Mouse (Mus musculus): ENCODE measurements around the gene Rbm20. TPM values are rescaled to one million over a fixed set of nuclear protein-coding genes. Genes with fewer than 3 reads are reported as not detected.

The Rbm20 gene
- polyA plus RNA-seq, 1 experiment from 2014 or later = 0.51 TPM

DNA sequence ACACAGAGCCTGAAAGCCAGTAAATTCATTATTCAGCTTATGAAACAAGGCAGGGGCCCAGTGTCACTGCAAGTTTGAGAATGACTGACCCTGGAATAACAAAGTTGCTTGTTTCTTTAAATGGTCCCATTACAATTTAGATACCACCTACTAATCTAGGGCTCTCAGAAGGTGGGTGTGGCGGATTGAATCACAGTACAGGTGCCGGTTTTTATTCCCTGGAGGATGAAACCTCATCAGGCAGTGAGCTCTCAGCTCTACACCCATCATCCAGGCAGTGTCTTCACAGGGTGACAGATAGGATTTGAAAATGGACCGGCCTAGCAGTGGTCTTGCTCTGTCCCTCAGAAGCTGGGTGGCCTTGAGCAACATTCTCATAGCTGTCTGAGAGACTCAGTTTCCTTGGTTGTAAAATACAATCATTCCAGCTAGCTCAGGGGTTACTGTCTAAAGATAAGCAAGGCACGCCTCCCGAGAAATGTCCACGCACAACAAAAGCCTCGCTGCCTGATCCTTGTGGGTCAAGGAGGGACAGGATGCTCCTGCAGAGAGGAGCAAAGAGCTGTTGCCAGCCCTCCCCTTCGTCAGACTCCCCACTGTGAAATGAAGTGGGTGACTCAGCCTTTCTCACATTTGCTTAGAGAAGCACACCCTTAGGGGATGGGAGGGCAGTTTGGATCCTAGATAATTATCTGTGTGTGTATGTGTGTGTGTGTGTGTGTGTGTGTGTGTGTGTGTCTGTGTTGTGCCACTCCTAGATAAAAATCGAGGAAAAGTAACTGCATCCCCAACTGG, 2.8 kb upstream of the Rbm20 start:
- ATAC-seq (ENCODE audit: low FRiP score) = no peak
- no peak overlapping the region for H3K9ac ChIP-seq (replicated peaks)
- no peak overlapping the region for H3K4me3 ChIP-seq (replicated peaks)
- H3K27ac ChIP-seq (replicated peaks) = no peak overlapping the region
- WGBS = 36% methylated on average over 9 of the region's 9 CpGs
- H3K9me3 ChIP-seq (replicated peaks) = no peaks in the 10 kb centered on the region
- peaks cover 45% of the 10 kb centered on the region for H3K27me3 ChIP-seq (replicated peaks)
- peaks cover 24% of the 10 kb centered on the region for H3K4me1 ChIP-seq
- H3K4me2 ChIP-seq = no peak overlapping the region
- H3K36me3 ChIP-seq = no peaks in the 10 kb centered on the region

DNA sequence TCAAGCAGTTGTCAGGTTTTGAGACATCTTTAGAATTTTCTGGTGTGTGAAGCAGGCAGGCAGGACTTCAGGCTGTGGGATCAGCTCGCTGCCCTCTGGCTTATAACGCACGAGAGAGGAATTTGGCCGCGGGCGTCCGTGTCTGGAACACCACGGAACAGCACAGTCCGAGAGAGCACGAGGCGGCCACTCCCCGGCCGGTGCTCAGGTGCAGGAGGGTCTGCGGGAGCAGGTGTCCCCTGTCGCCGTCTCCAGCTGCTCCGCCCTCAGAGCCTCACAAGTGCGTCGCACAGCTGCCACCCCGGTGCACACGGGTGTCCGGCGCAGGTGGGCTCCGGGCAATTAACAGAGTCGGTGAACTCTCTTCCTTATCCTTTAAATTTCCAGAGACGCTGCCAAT, 878 bp upstream of the Rbm20 start:
- H3K9ac ChIP-seq (replicated peaks) = peak overlapping the region; percentile 54
- H3K27ac ChIP-seq (replicated peaks) = no peak overlapping the region
- peak overlapping the region; percentile 96 for H3K4me2 ChIP-seq
- H3K27me3 ChIP-seq (replicated peaks) = peaks cover 50% of the 10 kb centered on the region
- no peaks in the 10 kb centered on the region for H3K36me3 ChIP-seq
- WGBS = under 1% methylated on average over 26 of the region's 26 CpGs
- peaks cover 24% of the 10 kb centered on the region for H3K4me1 ChIP-seq
- H3K9me3 ChIP-seq (replicated peaks) = no peaks in the 10 kb centered on the region
- ATAC-seq (ENCODE audit: low FRiP score) = no peak
- H3K4me3 ChIP-seq (replicated peaks) = peak overlapping the region; percentile 52

DNA sequence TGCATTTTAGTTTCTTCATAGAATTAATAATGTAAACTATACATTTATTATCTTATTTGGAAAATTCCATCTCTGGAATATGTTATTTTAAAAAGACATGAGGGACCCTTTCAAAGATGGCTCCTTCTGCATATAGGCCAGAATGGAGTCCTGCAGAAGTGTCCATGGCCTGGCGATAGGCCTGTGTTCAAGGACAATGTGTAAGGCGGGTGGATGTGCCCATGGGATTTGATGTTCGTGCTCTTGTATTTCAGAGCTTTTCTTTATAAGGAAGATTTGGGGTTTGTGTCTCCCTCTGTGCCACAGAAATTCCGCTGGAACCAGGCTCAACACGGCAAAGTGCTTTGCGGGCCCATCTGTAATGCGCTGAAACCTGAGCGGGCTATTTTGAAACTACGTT, 2.1 kb downstream of the Rbm20 start:
- Histone ChIP-seq H3K27ac (replicated peaks) (no peak overlapping the region), H3K36me3 (no peaks in the 10 kb centered on the region), H3K4me1 (peaks cover 24% of the 10 kb centered on the region), H3K4me3 (replicated peaks) (no peak overlapping the region), H3K27me3 (replicated peaks) (peaks cover 47% of the 10 kb centered on the region), H3K9me3 (replicated peaks) (no peaks in the 10 kb centered on the region), H3K4me2 (no peak overlapping the region), H3K9ac (replicated peaks) (no peak overlapping the region)
- ATAC-seq (ENCODE audit: low FRiP score) = no peak
- 92% methylated on average over 9 of the region's 9 CpGs for WGBS

DNA sequence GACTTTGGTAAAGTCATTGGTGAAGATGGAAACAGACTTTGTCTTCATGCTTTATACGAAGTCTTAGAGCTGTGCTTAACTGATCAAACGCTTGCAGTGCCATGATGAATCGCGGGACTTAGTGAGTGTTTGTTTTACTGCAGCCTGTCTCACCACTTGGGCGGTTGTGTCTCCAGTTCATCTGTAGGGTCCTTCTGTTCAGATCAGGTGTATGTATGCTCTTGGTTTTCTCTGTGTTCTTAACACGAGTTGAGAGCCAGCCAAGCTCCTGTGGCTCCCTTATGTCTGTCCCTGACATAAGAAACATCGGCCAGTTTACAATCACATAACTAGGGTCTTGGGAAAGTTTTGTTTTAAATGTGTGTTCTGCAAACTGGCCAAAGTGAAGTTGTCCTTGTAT, 2.9 kb downstream of the Rbm20 start:
- Histone ChIP-seq H3K27ac (replicated peaks) (no peak overlapping the region), H3K4me1 (peaks cover 24% of the 10 kb centered on the region), H3K9me3 (replicated peaks) (no peaks in the 10 kb centered on the region), H3K4me2 (no peak overlapping the region), H3K27me3 (replicated peaks) (peaks cover 39% of the 10 kb centered on the region), H3K4me3 (replicated peaks) (no peak overlapping the region), H3K9ac (replicated peaks) (no peak overlapping the region), H3K36me3 (no peaks in the 10 kb centered on the region)
- 89% methylated on average over 7 of the region's 7 CpGs for WGBS
- ATAC-seq (ENCODE audit: low FRiP score) = no peak

DNA sequence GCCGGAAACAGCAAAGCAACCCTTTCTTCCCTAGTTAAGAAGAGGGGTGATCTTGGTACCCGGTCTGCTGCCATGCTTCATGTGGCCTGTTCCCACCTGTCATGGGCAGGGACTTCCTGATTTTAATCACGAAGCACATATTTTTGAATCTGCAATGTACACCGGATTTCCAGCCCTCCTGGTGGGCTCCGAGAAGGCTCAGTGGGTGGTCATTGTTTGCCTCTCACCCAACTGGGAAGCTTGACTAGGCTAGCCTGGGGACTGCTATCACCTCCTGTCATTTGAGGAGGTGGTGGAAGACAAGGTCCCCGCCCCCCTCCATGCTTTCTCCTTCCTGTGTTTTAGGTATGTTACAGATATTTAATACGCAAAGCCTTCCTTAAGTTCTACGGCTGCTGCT, 5.3 kb downstream of the Rbm20 start:
- H3K36me3 ChIP-seq = no peaks in the 10 kb centered on the region
- no peak overlapping the region for H3K4me3 ChIP-seq (replicated peaks)
- H3K9me3 ChIP-seq (replicated peaks) = no peaks in the 10 kb centered on the region
- no peak overlapping the region for H3K4me2 ChIP-seq
- H3K4me1 ChIP-seq = peaks cover 6% of the 10 kb centered on the region
- no peak overlapping the region for H3K9ac ChIP-seq (replicated peaks)
- WGBS = 51% methylated on average over 8 of the region's 8 CpGs
- H3K27me3 ChIP-seq (replicated peaks) = peaks cover 21% of the 10 kb centered on the region
- no peak overlapping the region for H3K27ac ChIP-seq (replicated peaks)
- ATAC-seq (ENCODE audit: low FRiP score) = no peak

DNA sequence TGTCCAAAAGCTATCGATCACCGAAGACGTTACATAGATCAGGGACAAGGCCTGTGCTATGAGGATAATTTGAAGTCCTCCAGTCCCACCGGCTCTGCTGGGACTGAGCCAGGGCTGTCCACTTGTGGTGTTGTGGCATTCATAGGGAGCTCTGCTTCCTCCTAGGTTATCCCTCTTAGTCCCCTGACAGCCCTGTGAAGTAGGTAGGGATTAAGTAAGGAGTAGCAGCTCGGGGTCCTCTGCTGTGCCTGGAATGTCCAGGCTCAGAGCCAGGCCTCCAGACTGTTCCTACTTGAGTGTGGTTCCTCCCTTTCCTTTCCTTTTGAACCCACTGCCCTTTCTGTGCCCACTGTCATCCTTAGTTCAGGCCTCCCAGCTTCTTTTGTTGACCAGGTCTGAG, 10.5 kb downstream of the Rbm20 start:
- no peaks in the 10 kb centered on the region for H3K4me1 ChIP-seq
- no peak overlapping the region for H3K4me3 ChIP-seq (replicated peaks)
- H3K27ac ChIP-seq (replicated peaks) = no peak overlapping the region
- H3K36me3 ChIP-seq = no peaks in the 10 kb centered on the region
- no peak overlapping the region for H3K9ac ChIP-seq (replicated peaks)
- no peak for ATAC-seq (ENCODE audit: low FRiP score)
- no peak overlapping the region for H3K4me2 ChIP-seq
- H3K27me3 ChIP-seq (replicated peaks) = 0 out of 2 replicates have a peak, but pooled peaks cover 3% of the 10 kb centered on the region
- no peaks in the 10 kb centered on the region for H3K9me3 ChIP-seq (replicated peaks)
- WGBS = 91% methylated on average over 5 of the region's 5 CpGs

DNA sequence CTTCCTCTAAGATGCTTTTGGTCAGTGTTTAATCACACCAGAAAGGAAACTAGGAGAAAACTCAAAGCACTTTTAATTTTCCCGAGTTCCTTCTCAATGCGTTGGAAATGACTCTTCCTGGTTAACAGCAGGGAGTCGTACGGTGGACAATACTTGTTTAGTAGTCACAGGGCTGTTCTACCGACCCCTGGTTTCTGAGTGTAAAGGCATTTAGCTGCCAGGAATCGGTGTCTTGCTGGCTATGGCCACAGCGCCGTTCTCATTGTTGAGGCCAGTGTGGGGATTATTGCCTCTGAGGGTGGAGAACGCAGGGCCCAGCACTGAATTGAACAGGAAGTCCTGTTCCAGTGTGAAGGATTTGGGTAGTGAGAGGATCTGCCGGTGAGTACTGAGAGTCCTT, 13.7 kb downstream of the Rbm20 start:
- no peak overlapping the region for H3K27ac ChIP-seq (replicated peaks)
- WGBS = 38% methylated on average over 10 of the region's 10 CpGs
- H3K36me3 ChIP-seq = no peaks in the 10 kb centered on the region
- H3K9ac ChIP-seq (replicated peaks) = no peak overlapping the region
- H3K4me2 ChIP-seq = no peak overlapping the region
- no peaks in the 10 kb centered on the region for H3K9me3 ChIP-seq (replicated peaks)
- no peak for ATAC-seq (ENCODE audit: low FRiP score)
- no peak overlapping the region for H3K4me3 ChIP-seq (replicated peaks)
- no peaks in the 10 kb centered on the region for H3K4me1 ChIP-seq
- H3K27me3 ChIP-seq (replicated peaks) = 0 out of 2 replicates have a peak, but pooled peaks cover 3% of the 10 kb centered on the region

DNA sequence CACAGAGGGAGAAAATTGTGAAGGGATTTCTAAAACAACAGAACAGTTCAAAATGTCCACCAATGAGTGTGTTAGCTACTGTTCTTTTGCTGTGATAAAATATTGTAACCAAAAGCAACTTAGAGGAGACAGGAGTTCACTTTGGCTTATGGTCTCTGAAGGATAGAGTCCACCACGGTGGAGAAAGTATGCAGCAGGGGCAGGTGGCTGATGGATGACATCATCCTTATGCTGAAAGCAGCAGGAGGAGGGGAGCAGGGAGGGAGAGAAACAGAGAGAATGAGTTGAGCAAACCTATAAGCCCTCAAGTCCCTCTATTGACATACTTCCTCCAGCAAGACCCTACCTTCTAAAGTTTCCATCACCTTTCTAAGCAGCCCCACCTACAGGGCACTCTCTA, 16.9 kb downstream of the Rbm20 start:
- H3K4me1 ChIP-seq = 0 out of 2 replicates have a peak, but pooled peaks cover 6% of the 10 kb centered on the region
- no peak for ATAC-seq (ENCODE audit: low FRiP score)
- no peak overlapping the region for H3K27ac ChIP-seq (replicated peaks)
- H3K36me3 ChIP-seq = no peaks in the 10 kb centered on the region
- no peak overlapping the region for H3K4me3 ChIP-seq (replicated peaks)
- no peaks in the 10 kb centered on the region for H3K9me3 ChIP-seq (replicated peaks)
- WGBS = 50% methylated on average over 1 of the region's 1 CpGs
- H3K27me3 ChIP-seq (replicated peaks) = 0 out of 2 replicates have a peak, but pooled peaks cover 3% of the 10 kb centered on the region
- H3K4me2 ChIP-seq = no peak overlapping the region
- no peak overlapping the region for H3K9ac ChIP-seq (replicated peaks)

DNA sequence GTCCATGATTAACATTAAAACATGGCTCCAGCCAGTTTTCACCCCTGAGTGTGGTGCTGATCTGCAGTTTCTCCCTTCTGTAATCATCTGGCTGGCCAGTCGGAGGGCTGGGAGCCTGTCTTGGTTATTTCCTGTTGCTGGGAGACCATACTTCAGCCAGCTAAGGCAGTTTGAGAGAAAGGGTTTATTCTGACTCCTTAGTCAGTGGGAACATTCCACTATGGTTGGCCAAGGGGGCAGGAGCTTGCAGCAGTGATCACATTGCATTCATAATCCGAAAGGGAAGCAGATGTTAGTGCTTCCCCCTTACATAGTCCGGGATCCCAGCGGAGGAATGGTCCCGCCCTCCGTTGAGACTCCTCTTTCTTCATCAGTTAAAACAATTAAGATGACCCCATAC, 19.0 kb downstream of the Rbm20 start:
- 78% methylated on average over 6 of the region's 6 CpGs for WGBS
- H3K27ac ChIP-seq (replicated peaks) = no peak overlapping the region
- ATAC-seq (ENCODE audit: low FRiP score) = no peak
- H3K27me3 ChIP-seq (replicated peaks) = 0 out of 2 replicates have a peak, but pooled peaks cover 3% of the 10 kb centered on the region
- no peaks in the 10 kb centered on the region for H3K36me3 ChIP-seq
- H3K4me3 ChIP-seq (replicated peaks) = no peak overlapping the region
- H3K9me3 ChIP-seq (replicated peaks) = no peaks in the 10 kb centered on the region
- H3K4me1 ChIP-seq = 0 out of 2 replicates have a peak, but pooled peaks cover 11% of the 10 kb centered on the region
- H3K9ac ChIP-seq (replicated peaks) = no peak overlapping the region
- no peak overlapping the region for H3K4me2 ChIP-seq

DNA sequence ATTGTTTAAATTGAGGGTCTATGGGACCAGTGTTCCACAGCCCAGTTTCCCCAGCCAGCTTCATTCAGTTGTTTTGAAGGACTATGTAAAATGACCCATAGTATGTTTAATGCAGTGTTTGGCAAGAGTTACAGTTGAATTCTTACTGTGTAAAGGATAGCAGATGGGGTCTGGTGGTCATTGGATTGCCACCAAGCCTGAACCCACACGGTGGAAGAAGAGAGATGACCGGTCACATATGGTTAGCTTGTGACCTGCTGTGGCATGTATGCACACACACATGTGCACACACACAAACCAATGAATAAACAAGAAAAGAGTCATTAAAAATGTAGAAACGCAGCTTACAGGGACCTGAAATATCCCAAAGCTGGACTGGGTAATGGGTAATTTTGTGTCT, 19.5 kb downstream of the Rbm20 start:
- Histone ChIP-seq H3K4me2 (no peak overlapping the region), H3K9me3 (replicated peaks) (no peaks in the 10 kb centered on the region), H3K4me1 (0 out of 2 replicates have a peak, but pooled peaks cover 11% of the 10 kb centered on the region), H3K9ac (replicated peaks) (no peak overlapping the region), H3K27ac (replicated peaks) (no peak overlapping the region), H3K4me3 (replicated peaks) (no peak overlapping the region), H3K36me3 (no peaks in the 10 kb centered on the region), H3K27me3 (replicated peaks) (0 out of 2 replicates have a peak, but pooled peaks cover under 1% of the 10 kb centered on the region)
- 83% methylated on average over 3 of the region's 3 CpGs for WGBS
- no peak for ATAC-seq (ENCODE audit: low FRiP score)

DNA sequence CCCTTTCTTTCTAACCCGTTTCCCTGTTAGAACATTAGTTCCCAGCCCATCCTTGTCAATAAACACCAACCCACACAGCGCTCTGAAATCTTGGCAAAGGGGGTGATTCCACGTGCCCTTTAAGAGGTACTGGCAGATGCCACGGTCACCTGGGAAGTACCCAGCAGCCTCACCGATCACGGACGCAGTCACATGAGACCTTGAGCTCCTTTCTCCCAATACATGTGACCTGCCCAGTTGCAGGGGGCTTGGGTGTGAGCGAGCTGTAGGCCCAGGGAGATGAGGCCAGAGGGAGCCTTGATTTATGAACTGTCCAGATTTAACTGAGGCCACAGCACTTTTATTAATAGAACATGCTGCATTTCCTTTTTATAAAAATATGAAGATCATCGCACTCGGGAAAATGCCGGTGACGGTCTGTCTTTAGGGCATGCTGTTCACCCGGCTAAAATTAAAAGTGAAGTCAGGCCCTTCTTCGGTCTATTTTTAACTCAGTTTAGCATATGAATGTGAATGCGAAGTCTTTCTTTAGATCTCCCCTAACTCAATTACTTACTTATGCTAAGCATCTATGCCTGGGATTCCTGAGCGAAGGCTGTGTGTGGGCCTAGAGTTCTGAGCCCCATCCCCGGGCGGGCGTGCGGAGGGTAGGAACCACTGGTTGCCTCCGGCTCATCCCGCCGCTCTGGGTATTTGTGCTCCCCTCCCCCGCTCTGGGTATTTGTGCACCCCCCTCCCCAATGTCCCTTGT, 20.4 kb downstream of the Rbm20 start:
- 0 out of 2 replicates have a peak, but pooled peaks cover 11% of the 10 kb centered on the region for H3K4me1 ChIP-seq
- H3K9ac ChIP-seq (replicated peaks) = no peak overlapping the region
- H3K4me3 ChIP-seq (replicated peaks) = no peak overlapping the region
- 37% methylated on average over 24 of the region's 24 CpGs for WGBS
- no peaks in the 10 kb centered on the region for H3K9me3 ChIP-seq (replicated peaks)
- no peaks in the 10 kb centered on the region for H3K36me3 ChIP-seq
- H3K27ac ChIP-seq (replicated peaks) = no peak overlapping the region
- H3K4me2 ChIP-seq = no peak overlapping the region
- no peak for ATAC-seq (ENCODE audit: low FRiP score)
- no peaks in the 10 kb centered on the region for H3K27me3 ChIP-seq (replicated peaks)

DNA sequence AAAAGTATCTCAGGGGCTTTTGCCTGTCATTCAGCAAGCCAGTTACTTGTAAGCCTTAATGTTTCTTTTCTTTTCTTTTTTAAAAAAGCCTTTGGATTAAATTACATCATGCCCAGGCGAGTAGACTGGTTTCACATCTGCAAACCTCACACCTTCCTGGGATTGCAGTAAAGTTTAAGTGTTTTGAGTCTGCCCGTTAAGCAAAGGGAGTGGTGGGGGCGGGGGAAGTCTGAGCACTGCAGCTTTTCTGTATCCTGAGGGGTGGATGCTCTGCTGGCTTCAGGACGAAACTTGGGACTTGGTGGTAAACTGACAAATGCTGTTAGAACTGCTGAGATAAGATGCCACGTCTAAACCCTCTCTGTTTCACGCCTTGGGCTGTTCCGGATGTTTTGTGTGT, 22.6 kb downstream of the Rbm20 start:
- Histone ChIP-seq H3K4me2 (no peak overlapping the region), H3K9me3 (replicated peaks) (no peaks in the 10 kb centered on the region), H3K9ac (replicated peaks) (no peak overlapping the region), H3K4me3 (replicated peaks) (no peak overlapping the region), H3K4me1 (peaks cover 13% of the 10 kb centered on the region), H3K27me3 (replicated peaks) (0 out of 2 replicates have a peak, but pooled peaks cover 5% of the 10 kb centered on the region), H3K27ac (replicated peaks) (no peak overlapping the region), H3K36me3 (no peaks in the 10 kb centered on the region)
- ATAC-seq (ENCODE audit: low FRiP score) = no peak
- WGBS = 26% methylated on average over 7 of the region's 7 CpGs

All from neural tube, embryonic 15.5 days (tissue).